Mouse (Mus musculus) lung, embryonic 14.5 days (tissue): ENCODE data around the gene Tnks1bp1. TPM values are rescaled to one million over a fixed set of nuclear protein-coding genes. Genes with fewer than 3 reads are reported as not detected.

Experiments used
- ATAC-seq: fragments of 200-750 bp; cut with Nextera tagmentation; 2 replicates; pipeline ENCODE4 v1.8.0; 2017; ENCODE audit warnings: mild to moderate bottlenecking, moderate TSS enrichment, moderate library complexity; ENCODE audit not compliant: insufficient read depth
- DNase-seq: peaks from one replicate; pipeline ENCODE4 v3.0.0-alpha.2; 2015
- H3K27ac ChIP-seq: fragments of 300-500 bp; sonication (generic); 2 replicates; pipeline ENCODE4 v1.5.1; 2014; ENCODE audit warnings: low read depth, mild to moderate bottlenecking, moderate library complexity
- H3K27me3 ChIP-seq: fragments of 300-500 bp; sonication (generic); 2 replicates; pipeline ENCODE4 v1.6.1; 2014; ENCODE audit warnings: low read length, control low read depth; ENCODE audit not compliant: insufficient read depth
- H3K36me3 ChIP-seq: fragments of 300-500 bp; sonication (generic); 2 replicates; pipeline ENCODE4 v1.6.1; 2014; ENCODE audit warnings: control low read depth; ENCODE audit not compliant: insufficient read depth
- H3K4me1 ChIP-seq: fragments of 300-500 bp; sonication (generic); 2 replicates; pipeline ENCODE4 v1.6.1; 2014; ENCODE audit warnings: antibody characterized with exemption, control low read depth; ENCODE audit not compliant: insufficient read depth
- H3K4me2 ChIP-seq: fragments of 300-500 bp; sonication (generic); 2 replicates; pipeline ENCODE4 v1.6.1; 2014; ENCODE audit warnings: mild to moderate bottlenecking
- H3K4me3 ChIP-seq: fragments of 300-500 bp; sonication (generic); 2 replicates; pipeline ENCODE4 v1.5.1; 2014; ENCODE audit warnings: low read depth, low read length
- H3K9ac ChIP-seq: fragments of 300-500 bp; sonication (generic); 2 replicates; pipeline ENCODE4 v1.6.1; 2014
- H3K9me3 ChIP-seq: fragments of 300-500 bp; sonication (generic); 2 replicates; pipeline ENCODE4 v1.6.1; 2016; ENCODE audit warnings: low read depth, low read length, control low read depth
- CTCF ChIP-seq: IDR thresholded peaks from 2 replicates; pipeline ENCODE4 v1.5.1; 2016; ENCODE audit warnings: antibody characterized with exemption, low read depth
- WGBS: fragments of 180-500 bp; shearing (Covaris S2); extraction: QIAGEN DNeasy Blood & Tissue Kit; methylation state at CpG from one replicate; pipeline ENCODE4 v1.1.7; 2014; 5-methylcytosine and 5-hydroxymethylcytosine counted together
- polyA plus RNA-seq: library from polyadenylated mRNA; unstranded; fragments of >200 nt; fragmentation: Nextera tagmentation; extraction: Ambion mirVana; gene quantifications from 2 replicates; pipeline ENCODE4 v1.2.1, GENCODE M21; 2014

The Tnks1bp1 gene
- polyA plus RNA-seq, 1 experiment from 2014 or later, result 13.7 TPM

DNA sequence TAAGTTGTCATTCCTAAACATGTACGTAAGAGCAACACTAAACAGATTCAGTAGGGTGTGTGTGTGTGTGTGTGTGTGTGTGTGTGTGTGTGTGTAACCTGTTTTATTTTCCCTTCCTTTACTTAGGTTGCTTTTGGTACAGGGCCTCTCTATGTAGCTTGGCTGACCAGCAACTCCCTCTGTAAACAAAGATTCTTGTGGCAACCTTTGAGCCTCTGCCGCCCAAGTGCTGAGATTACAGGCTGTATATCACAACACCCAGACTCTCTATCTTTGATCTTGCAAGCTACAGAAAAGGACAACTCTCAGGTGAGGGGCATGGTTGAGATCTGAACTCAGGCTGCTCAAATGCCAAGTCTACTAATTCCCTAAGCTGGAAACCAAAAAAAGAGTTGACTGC, 38.6 kb upstream of the Tnks1bp1 start:
- Histone ChIP-seq H3K27ac (no peak overlapping the region), H3K4me2 (no peak overlapping the region), H3K36me3 (no peaks in the 10 kb centered on the region), H3K27me3 (no peaks in the 10 kb centered on the region), H3K9me3 (no peaks in the 10 kb centered on the region), H3K4me3 (no peak overlapping the region), H3K9ac (no peak overlapping the region), H3K4me1 (0 out of 2 replicates have a peak, but pooled peaks cover 2% of the 10 kb centered on the region)
- no peak for ATAC-seq
- DNase-seq, result no peak
- 58% methylated on average over 2 of the region's 2 CpGs for WGBS
- no peak for TF ChIP-seq CTCF

DNA sequence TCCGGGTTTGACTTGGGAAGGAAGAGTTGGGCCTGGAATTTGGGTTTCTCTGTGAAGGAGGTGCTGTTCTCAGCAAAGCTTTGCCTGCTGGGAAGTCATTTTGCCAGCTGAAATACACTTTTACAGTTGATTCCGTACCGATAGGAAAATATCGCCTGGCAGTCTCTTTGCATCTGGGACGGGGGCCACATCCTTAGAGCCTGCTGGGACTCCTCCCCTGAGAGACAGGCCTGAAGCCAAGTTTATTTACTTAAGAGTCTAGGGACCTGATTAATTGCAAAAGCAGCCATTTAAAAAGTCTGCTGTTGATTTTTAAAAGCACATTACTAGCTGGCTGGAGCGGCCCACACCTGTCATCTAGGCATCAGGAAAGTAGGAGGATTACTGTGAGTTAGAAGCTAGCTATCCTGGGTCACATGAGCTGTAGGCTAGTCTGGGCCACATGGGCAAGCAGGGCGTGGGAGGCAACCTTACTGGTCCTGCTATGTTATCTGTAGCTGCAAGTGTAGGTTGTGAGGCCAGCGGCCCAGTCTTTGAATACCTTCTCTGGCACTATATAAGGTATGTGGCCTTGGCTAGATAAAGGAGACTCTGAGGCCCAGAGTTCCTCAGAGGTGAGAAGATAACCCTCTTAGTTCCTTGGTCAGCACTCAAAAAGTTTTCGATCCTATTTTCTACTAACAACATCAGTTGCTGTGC, 35.8 kb upstream of the Tnks1bp1 start:
- peak; percentile 85 for ATAC-seq
- TF ChIP-seq CTCF, result no peak
- DNase-seq, result peak; percentile 54
- H3K9me3 ChIP-seq, result no peaks in the 10 kb centered on the region
- H3K27me3 ChIP-seq, result no peaks in the 10 kb centered on the region
- H3K4me2 ChIP-seq, result no peak overlapping the region; the same call in 1 of the 2 replicates
- WGBS, result 25% methylated on average over 9 of the region's 9 CpGs
- H3K4me3 ChIP-seq, result no peak overlapping the region
- 0 out of 2 replicates have a peak, but pooled peaks cover 2% of the 10 kb centered on the region for H3K4me1 ChIP-seq
- H3K9ac ChIP-seq, result no peak overlapping the region
- peak overlapping the region; percentile 33; the same call in 1 of the 2 replicates for H3K27ac ChIP-seq
- no peaks in the 10 kb centered on the region for H3K36me3 ChIP-seq

DNA sequence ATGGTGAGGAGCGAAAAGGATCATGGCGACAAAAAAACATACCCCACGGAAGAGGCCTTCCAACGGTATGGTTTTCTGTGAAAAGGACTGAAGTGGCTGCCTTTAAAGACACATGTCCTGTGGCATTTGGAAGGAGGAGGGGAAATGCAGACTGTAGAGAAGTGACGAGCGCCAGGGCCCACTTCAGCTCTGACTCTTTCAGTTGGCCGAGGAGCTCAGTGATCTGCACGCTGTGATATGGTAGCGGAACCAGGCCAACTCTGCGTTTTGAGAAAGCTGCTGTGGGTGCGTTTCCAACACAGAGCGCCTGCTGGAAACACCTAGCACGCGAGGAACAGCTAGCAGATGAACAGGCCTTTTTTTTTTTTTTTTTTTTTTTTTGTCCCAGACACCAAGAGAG, 35.1 kb upstream of the Tnks1bp1 start:
- Histone ChIP-seq H3K9me3 (no peaks in the 10 kb centered on the region), H3K27ac (no peak overlapping the region), H3K9ac (no peak overlapping the region), H3K4me1 (0 out of 2 replicates have a peak, but pooled peaks cover 2% of the 10 kb centered on the region), H3K4me3 (no peak overlapping the region), H3K4me2 (no peak overlapping the region; the same call in 1 of the 2 replicates), H3K36me3 (no peaks in the 10 kb centered on the region), H3K27me3 (no peaks in the 10 kb centered on the region)
- WGBS, result 69% methylated on average over 14 of the region's 14 CpGs
- no peak for TF ChIP-seq CTCF
- ATAC-seq (no peak), DNase-seq (no peak)

DNA sequence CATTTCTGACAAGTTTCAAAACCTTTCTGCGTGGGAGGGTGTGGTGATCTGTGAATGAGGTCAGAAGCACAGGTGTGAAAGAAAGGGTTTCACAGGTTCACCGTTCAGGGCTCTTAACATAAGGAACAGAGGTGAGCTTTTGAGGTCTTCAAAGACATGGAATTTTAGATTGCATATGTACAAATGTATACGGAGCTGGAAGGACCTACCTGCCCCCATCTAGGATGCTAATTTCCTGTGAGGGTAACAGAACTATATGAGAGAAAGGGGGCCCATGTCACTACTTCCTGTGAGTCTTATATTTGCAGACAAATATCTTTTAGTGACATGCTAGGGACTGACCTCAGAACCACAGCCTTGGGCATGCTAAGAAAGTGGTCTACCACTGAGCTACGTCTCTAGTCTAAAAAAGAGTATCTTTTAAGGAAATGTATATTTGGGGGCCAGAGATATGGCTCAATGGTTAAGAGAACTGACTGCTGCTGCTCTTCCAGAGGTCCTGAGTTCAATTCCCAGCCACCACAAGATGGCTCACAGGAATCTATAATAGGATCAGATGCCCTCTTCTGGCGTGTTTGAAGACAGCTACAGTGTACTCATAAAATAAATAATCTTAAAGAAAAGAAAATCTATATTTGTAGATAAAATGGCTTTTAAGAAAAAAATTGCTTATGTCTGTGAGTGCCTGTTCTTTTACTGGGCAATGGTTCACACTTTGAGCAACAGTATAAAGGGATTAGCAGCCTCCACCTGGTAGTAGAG, 33.8 kb upstream of the Tnks1bp1 start:
- Histone ChIP-seq H3K9me3 (no peaks in the 10 kb centered on the region), H3K36me3 (no peaks in the 10 kb centered on the region), H3K4me1 (0 out of 2 replicates have a peak, but pooled peaks cover 2% of the 10 kb centered on the region), H3K27me3 (no peaks in the 10 kb centered on the region), H3K27ac (no peak overlapping the region), H3K9ac (no peak overlapping the region), H3K4me2 (no peak overlapping the region), H3K4me3 (no peak overlapping the region)
- 66% methylated on average over 5 of the region's 5 CpGs for WGBS
- no peak for TF ChIP-seq CTCF
- ATAC-seq (no peak), DNase-seq (no peak)

DNA sequence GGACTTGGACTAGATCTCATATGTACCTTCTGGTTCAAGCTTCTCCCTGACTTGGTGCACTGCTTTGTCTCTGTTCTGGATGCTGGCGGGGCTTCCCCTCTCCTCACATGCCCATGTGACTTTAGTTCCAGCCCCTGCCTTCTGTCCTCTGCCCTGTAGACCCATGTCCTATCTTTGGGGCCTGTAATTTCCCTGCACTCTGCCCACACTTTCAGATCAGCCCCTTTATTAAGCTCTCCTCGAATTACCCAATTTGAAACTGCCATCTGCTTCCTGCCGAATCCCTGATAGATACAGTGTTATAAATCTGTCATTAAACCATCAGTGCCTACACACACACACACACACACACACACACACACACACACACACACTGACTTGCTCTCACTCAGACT, 33.2 kb upstream of the Tnks1bp1 start:
- no peaks in the 10 kb centered on the region for H3K9me3 ChIP-seq
- no peak for TF ChIP-seq CTCF
- H3K36me3 ChIP-seq, result no peaks in the 10 kb centered on the region
- 0 out of 2 replicates have a peak, but pooled peaks cover 2% of the 10 kb centered on the region for H3K4me1 ChIP-seq
- DNase-seq (no peak), ATAC-seq (no peak)
- no peaks in the 10 kb centered on the region for H3K27me3 ChIP-seq
- H3K4me3 ChIP-seq, result no peak overlapping the region
- no peak overlapping the region for H3K9ac ChIP-seq
- H3K4me2 ChIP-seq, result no peak overlapping the region
- WGBS, result 45% methylated on average over 3 of the region's 3 CpGs
- H3K27ac ChIP-seq, result no peak overlapping the region

DNA sequence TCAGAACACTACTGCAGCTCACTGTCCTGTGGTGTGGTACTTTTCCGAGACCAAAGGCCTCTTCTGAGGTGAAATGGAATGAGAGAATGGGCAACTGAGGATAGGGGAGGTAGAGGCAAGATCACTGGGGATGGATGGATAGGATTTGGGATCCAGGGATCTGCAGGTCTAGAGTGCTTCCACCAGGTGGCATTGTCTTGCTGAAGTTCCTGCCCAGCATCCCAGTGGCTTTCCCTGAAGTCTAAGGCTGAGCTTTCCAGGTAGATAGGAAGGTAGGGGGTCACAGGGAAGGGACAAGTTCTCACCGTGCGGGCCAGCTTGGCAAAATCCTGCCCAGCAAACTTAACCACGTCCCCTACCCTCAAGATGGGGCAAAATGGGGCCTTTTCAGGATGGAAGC, 25.8 kb upstream of the Tnks1bp1 start:
- no peaks in the 10 kb centered on the region for H3K27me3 ChIP-seq
- no peaks in the 10 kb centered on the region for H3K9me3 ChIP-seq
- no peak overlapping the region for H3K27ac ChIP-seq
- H3K4me3 ChIP-seq, result no peak overlapping the region
- WGBS, result 16% methylated on average over 4 of the region's 4 CpGs
- peak; percentile 77 for TF ChIP-seq CTCF
- no peaks in the 10 kb centered on the region for H3K4me1 ChIP-seq
- no peak overlapping the region for H3K4me2 ChIP-seq
- no peaks in the 10 kb centered on the region for H3K36me3 ChIP-seq
- peak; percentile 30; the same call in 1 of the 2 replicates for ATAC-seq
- DNase-seq, result peak; percentile 68
- no peak overlapping the region for H3K9ac ChIP-seq

DNA sequence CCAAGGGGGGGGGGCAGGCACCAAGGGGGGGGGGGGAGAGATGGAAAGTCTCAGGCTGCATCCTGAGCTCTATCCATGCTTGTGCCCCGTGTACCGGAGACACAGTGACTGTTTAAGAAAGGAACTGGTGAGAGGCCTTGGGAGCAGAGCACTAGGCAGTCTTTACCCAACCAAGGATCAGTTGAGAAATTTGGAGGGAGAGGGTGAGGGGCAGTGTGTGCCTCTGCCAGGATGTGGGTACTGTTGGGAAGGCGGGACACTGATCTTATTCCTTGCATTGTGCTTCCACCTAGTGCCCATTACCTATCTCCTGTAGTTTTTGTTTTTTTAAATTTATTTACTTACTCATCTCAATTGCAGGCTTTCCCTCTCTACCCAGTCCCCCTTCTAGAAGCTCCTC, 21.6 kb upstream of the Tnks1bp1 start:
- WGBS, result 59% methylated on average over 3 of the region's 3 CpGs
- Histone ChIP-seq H3K4me2 (no peak overlapping the region), H3K9me3 (no peaks in the 10 kb centered on the region), H3K9ac (no peak overlapping the region), H3K36me3 (no peaks in the 10 kb centered on the region), H3K27ac (no peak overlapping the region), H3K27me3 (no peaks in the 10 kb centered on the region), H3K4me3 (no peak overlapping the region), H3K4me1 (no peaks in the 10 kb centered on the region)
- no peak for TF ChIP-seq CTCF
- no peak for DNase-seq
- ATAC-seq, result no peak
